Comparison of ENCODE assay signal across 20 mouse cellular contexts in genomic region chr7:97830739-97831138, GRCm38 (mm10). TPM values are rescaled to one million over a fixed set of nuclear protein-coding genes. Genes with fewer than 3 reads are reported as not detected.
DNase-seq lines count a peak whose midpoint lies in the region; TF ChIP-seq lines count a peak whose summit lies in the region.
"Had no signal": no experiment of that assay in that cellular context is flagged by ENCODE, and none has a peak within 500 bp of the region (broad histone marks: within the 10 kb centered on the region; RNA-seq: fewer than 3 reads in every experiment).

No protein-coding gene starts in this region.

- in situ Hi-C loops in ES-E14 (cut with MboI; ENCODE audit: low sequenced_read_pairs in 2 of 2, unreplicated experiment in 2 of 2) = no loop called here

- no peak for TF ChIP-seq POLR2A in ES-Bruce4 (IDR thresholded peaks at IDR 0.05; ENCODE audit: insufficient read depth, low read length)
- no peak for TF ChIP-seq POLR2A in cerebellum, adult 2 months (IDR thresholded peaks at IDR 0.05; ENCODE audit: borderline replicate concordance, insufficient read depth, low read length)
- TF ChIP-seq POLR2A in heart, adult 2 months (IDR thresholded peaks at IDR 0.05; ENCODE audit: insufficient read depth, low read depth, low read length) = no peak

- intact Hi-C loops in heart, adult 2 months (cut with DNase I) = no loop called here

- H3K27ac ChIP-seq in ES-Bruce4 (ENCODE audit: insufficient read depth, low read length) (peak overlapping the region; percentile 40), ES-E14 (ENCODE audit: insufficient read depth, low read depth, low read length, poor library complexity, severe bottlenecking) (no peak overlapping the region; the same call in 1 of the 2 replicates)
- H3K27ac ChIP-seq in cerebellum, adult 2 months (ENCODE audit: insufficient read depth, low read length) = no peak overlapping the region
- no peak overlapping the region for H3K27ac ChIP-seq in heart, adult 2 months
- H3K27ac ChIP-seq: embryonic facial prominence, embryonic 15.5 days; forebrain, embryonic 13.5 days; hindbrain, embryonic 12.5 days; midbrain, embryonic 12.5 days; neural tube, embryonic 13.5 days had no signal

- DNase-seq in ES-E14 (ENCODE audit: low read depth, low spot score) = peak; percentile 45
- DNase-seq in kidney, adult 8-10 months = peak; percentile 58 to 60
- DNase-seq in large intestine, adult 2 months (ENCODE audit: low read depth, low spot score) = peak; percentile 91
- no peak for DNase-seq in retina, embryonic 14.5 days (ENCODE audit: low spot score)
- DNase-seq in cerebellum, adult 2 months = no peak
- no peak for DNase-seq in heart, adult 2 months
- DNase-seq in thymus, postnatal 14 days = no peak
- DNase-seq: adrenal gland, postnatal 14 days; cerebellum, adult 8-10 months; embryo, embryonic 11 days; gastrocnemius, postnatal 25 days; lung, embryonic 14.5 days; lung, postnatal 4 days; right cerebral cortex, postnatal 4 days had no signal

- WGBS in large intestine, adult 2 months = 22% methylated on average over 3 of the region's 3 CpGs
- WGBS in cerebellum, adult 2 months = 87% methylated on average over 3 of the region's 3 CpGs
- WGBS in heart, adult 2 months = 53% methylated on average over 3 of the region's 3 CpGs

- H3K4me1 ChIP-seq in ES-Bruce4 (ENCODE audit: control insufficient read depth, insufficient read depth, low read length) (peaks cover 3% of the 10 kb centered on the region), ES-E14 (ENCODE audit: control insufficient read depth in 2 of 2, insufficient read depth in 2 of 2, low read length in 2 of 2, poor library complexity in 1 of 2) (peaks cover 0 to 2% of the 10 kb centered on the region in 2 experiments; a peak in 1 of 4 replicates)
- H3K4me1 ChIP-seq in cerebellum, adult 2 months (ENCODE audit: control insufficient read depth, insufficient read depth, low read length) = no peaks in the 10 kb centered on the region
- no peaks in the 10 kb centered on the region for H3K4me1 ChIP-seq in heart, adult 2 months (ENCODE audit: control insufficient read depth, insufficient read depth, low read length)
- H3K4me1 ChIP-seq: embryonic facial prominence, embryonic 15.5 days; forebrain, embryonic 13.5 days; hindbrain, embryonic 12.5 days; midbrain, embryonic 12.5 days; neural tube, embryonic 13.5 days had no signal

- no peak for TF ChIP-seq CTCF in ES-Bruce4 (IDR thresholded peaks at IDR 0.05; ENCODE audit: low read depth, low read length)
- no peak for TF ChIP-seq CTCF in cerebellum, adult 2 months (IDR thresholded peaks at IDR 0.05; ENCODE audit: borderline replicate concordance, insufficient read depth, low read depth, low read length)
- no peak for TF ChIP-seq CTCF in heart, adult 2 months (IDR thresholded peaks at IDR 0.05)

- no peak for TF ChIP-seq EP300 in ES-Bruce4 (IDR thresholded peaks at IDR 0.05; ENCODE audit: insufficient read depth, low read depth, low read length)
- no peak for TF ChIP-seq EP300 in heart, adult 2 months (IDR thresholded peaks at IDR 0.05; ENCODE audit: insufficient read depth, low read depth, low read length)

- no peaks in the 10 kb centered on the region for H3K27me3 ChIP-seq in ES-Bruce4 (ENCODE audit: control insufficient read depth, insufficient read depth, low read length, poor library complexity, severe bottlenecking)
- no peaks in the 10 kb centered on the region for H3K27me3 ChIP-seq in cerebellum, adult 2 months (ENCODE audit: control insufficient read depth, insufficient read depth, low read length)
- no peaks in the 10 kb centered on the region for H3K27me3 ChIP-seq in heart, adult 2 months (ENCODE audit: control insufficient read depth, insufficient read depth, low read length)
- H3K27me3 ChIP-seq: embryonic facial prominence, embryonic 15.5 days; forebrain, embryonic 13.5 days; hindbrain, embryonic 12.5 days; midbrain, embryonic 12.5 days; neural tube, embryonic 13.5 days had no signal

- no peak overlapping the region for H3K4me3 ChIP-seq in ES-Bruce4 (ENCODE audit: low read depth, low read length)
- H3K4me3 ChIP-seq in ES-E14 (ENCODE audit: insufficient read depth in 1 of 2, low read depth in 1 of 2, low read length in 2 of 2, poor library complexity in 1 of 2, severe bottlenecking in 1 of 2) = no peak overlapping the region
- no peak overlapping the region for H3K4me3 ChIP-seq in cerebellum, adult 2 months (replicated peaks; ENCODE audit: insufficient read depth, low read depth, low read length)
- H3K4me3 ChIP-seq in heart, adult 2 months = no peak overlapping the region
- H3K4me3 ChIP-seq: embryonic facial prominence, embryonic 15.5 days; forebrain, embryonic 13.5 days; hindbrain, embryonic 12.5 days; midbrain, embryonic 12.5 days; neural tube, embryonic 13.5 days had no signal

- H3K36me3 ChIP-seq in ES-Bruce4 (ENCODE audit: control insufficient read depth, insufficient read depth, low read length, poor library complexity, severe bottlenecking) = no peaks in the 10 kb centered on the region
- H3K36me3 ChIP-seq in ES-E14 (ENCODE audit: control insufficient read depth, insufficient read depth, low read length, poor library complexity, severe bottlenecking) = no peaks in the 10 kb centered on the region
- H3K36me3 ChIP-seq in heart, adult 2 months (ENCODE audit: control insufficient read depth, insufficient read depth, low read length) = no peaks in the 10 kb centered on the region
- H3K36me3 ChIP-seq: embryonic facial prominence, embryonic 15.5 days; hindbrain, embryonic 12.5 days; midbrain, embryonic 12.5 days; neural tube, embryonic 13.5 days had no signal

- H3K9ac ChIP-seq in ES-Bruce4 (ENCODE audit: low read depth, poor library complexity, severe bottlenecking) (no peak overlapping the region), ES-E14 (ENCODE audit: insufficient read depth, low read depth, low read length, poor library complexity, severe bottlenecking) (no peak overlapping the region)
- H3K9ac ChIP-seq in heart, adult 2 months (ENCODE audit: low read depth, low read length) = no peak overlapping the region
- H3K9ac ChIP-seq: embryonic facial prominence, embryonic 15.5 days; forebrain, embryonic 13.5 days; hindbrain, embryonic 12.5 days; lung, embryonic 14.5 days; midbrain, embryonic 12.5 days; neural tube, embryonic 13.5 days had no signal

- no peaks in the 10 kb centered on the region for H3K79me2 ChIP-seq in heart, adult 2 months (replicated peaks; ENCODE audit: control insufficient read depth, insufficient read depth, low read length)

- H3K9me3 ChIP-seq in ES-Bruce4 (replicated peaks; ENCODE audit: control insufficient read depth, insufficient read depth, low read length, poor library complexity, severe bottlenecking) (no peaks in the 10 kb centered on the region), ES-E14 (ENCODE audit: control insufficient read depth, insufficient read depth, low read depth, low read length) (no peaks in the 10 kb centered on the region)
- H3K9me3 ChIP-seq: embryonic facial prominence, embryonic 15.5 days; forebrain, embryonic 13.5 days; hindbrain, embryonic 12.5 days; midbrain, embryonic 12.5 days; neural tube, embryonic 13.5 days had no signal

TF ChIP-seq in ES-E14, 5 proteins besides CTCF, POLR2A, EP300 and RAD21:
- TF ChIP-seq ZC3H11A (IDR thresholded peaks at IDR 0.05; ENCODE audit: borderline replicate concordance, low read depth, low read length) (no peak), ZNF384 (IDR thresholded peaks at IDR 0.05; ENCODE audit: low read depth, low read length) (no peak), CHD2 (IDR thresholded peaks at IDR 0.05; ENCODE audit: low read depth, low read length) (no peak), MAFK (IDR thresholded peaks at IDR 0.05; ENCODE audit: insufficient read depth, low read depth, low read length) (no peak), HCFC1 (IDR thresholded peaks at IDR 0.05; ENCODE audit: borderline replicate concordance, insufficient read depth, low read length) (no peak)

RNA-seq across cellular contexts. Expression of gene Pak1, which starts 42.4 kb away (rescaled TPM):
- polyA plus RNA-seq in ES-Bruce4 (2011; ENCODE audit: insufficient read depth, insufficient read length, low read depth, missing spikeins) = 71.3 and 82.6 TPM in 2 replicates
- total RNA-seq in ES-E14 (2012; rRNA removed) = 16.5 and 19.1 TPM in 2 replicates
- 34.3 and 39.8 TPM in 2 replicates for polyA plus RNA-seq in large intestine, adult 2 months (2012; rRNA removed)
- 363 and 385 TPM in 2 replicates for polyA plus RNA-seq in cerebellum, adult 2 months (2012; rRNA removed)
- 1 to 10 TPM; 1.2 to 1.6 TPM for total RNA-seq in heart, adult 2 months (2021)
- polyA plus RNA-seq in heart, adult 2 months (2012; rRNA removed) = 1.1 and 1.8 TPM in 2 replicates

Comparison
In these comparisons a context has a peak if more than half of its experiments do, and no peak if none do; other contexts are left out.
1. DNase-seq: peak in ES-E14 (single experiment), kidney, adult 8-10 months (2 of 2) and large intestine, adult 2 months (single experiment); none in retina, embryonic 14.5 days (single experiment), cerebellum, adult 2 months (0 of 2), heart, adult 2 months (0 of 2) and thymus, postnatal 14 days (single experiment).
2. RNA of gene Pak1, which starts 42.4 kb away (polyA plus RNA-seq): 363 to 385 TPM in cerebellum, adult 2 months, 71.3 to 82.6 TPM in ES-Bruce4 and 34.3 to 39.8 TPM in large intestine, adult 2 months; 1.1 to 1.8 TPM in heart, adult 2 months; every median in the first group is over 10 times any median in the second.